Mouse (Mus musculus) embryonic facial prominence, embryonic 15.5 days (tissue): Measurements from ENCODE around the gene Chchd3. TPM values are rescaled to one million over a fixed set of nuclear protein-coding genes. Genes with fewer than 3 reads are reported as not detected.

Experiments used
- ATAC-seq: fragments of 200-750 bp; cut with Nextera tagmentation; 2 replicates; pipeline ENCODE4 v1.8.0; 2017; ENCODE audit warnings: low read depth, moderate TSS enrichment; ENCODE audit not compliant: insufficient number of reproducible peaks, low FRiP score, low TSS enrichment
- H3K27ac ChIP-seq: fragments of 300-500 bp; sonication (generic); replicated peaks from 2 replicates; pipeline ENCODE4 v1.5.1; 2015; ENCODE audit warnings: mild to moderate bottlenecking, inconsistent platforms
- H3K27me3 ChIP-seq: fragments of 300-500 bp; sonication (generic); 2 replicates; pipeline ENCODE4 v1.6.1; 2015; ENCODE audit warnings: inconsistent platforms
- H3K36me3 ChIP-seq: fragments of 300-500 bp; sonication (generic); 2 replicates; pipeline ENCODE4 v1.6.1; 2015; ENCODE audit warnings: mild to moderate bottlenecking, inconsistent platforms
- H3K4me1 ChIP-seq: fragments of 300-500 bp; sonication (generic); 2 replicates; pipeline ENCODE4 v1.6.1; 2015; ENCODE audit warnings: inconsistent platforms
- H3K4me2 ChIP-seq: fragments of 300-500 bp; sonication (generic); replicated peaks from 2 replicates; pipeline ENCODE4 v1.6.1; 2015; ENCODE audit warnings: mild to moderate bottlenecking, inconsistent platforms
- H3K4me3 ChIP-seq: fragments of 300-500 bp; sonication (generic); replicated peaks from 2 replicates; pipeline ENCODE4 v1.5.1; 2015; ENCODE audit warnings: mild to moderate bottlenecking, inconsistent platforms
- H3K9ac ChIP-seq: fragments of 300-500 bp; sonication (generic); 2 replicates; pipeline ENCODE4 v1.6.1; 2015; ENCODE audit warnings: inconsistent platforms
- H3K9me3 ChIP-seq: fragments of 300-500 bp; sonication (generic); replicated peaks from 2 replicates; pipeline ENCODE4 v1.6.1; 2016; ENCODE audit warnings: inconsistent platforms
- WGBS: fragments of 180-500 bp; shearing (Covaris S2); methylation state at CpG from one replicate; pipeline ENCODE4 v1.1.7; 2015; 5-methylcytosine and 5-hydroxymethylcytosine counted together
- polyA plus RNA-seq: library from polyadenylated mRNA; unstranded; fragments of >200 nt; fragmentation: Nextera tagmentation; extraction: Ambion mirVana; gene quantifications from 2 replicates; pipeline ENCODE4 v1.2.1, GENCODE M21; 2015

The Chchd3 gene
- polyA plus RNA-seq, 1 experiment from 2014 or later: 93.9 TPM

DNA sequence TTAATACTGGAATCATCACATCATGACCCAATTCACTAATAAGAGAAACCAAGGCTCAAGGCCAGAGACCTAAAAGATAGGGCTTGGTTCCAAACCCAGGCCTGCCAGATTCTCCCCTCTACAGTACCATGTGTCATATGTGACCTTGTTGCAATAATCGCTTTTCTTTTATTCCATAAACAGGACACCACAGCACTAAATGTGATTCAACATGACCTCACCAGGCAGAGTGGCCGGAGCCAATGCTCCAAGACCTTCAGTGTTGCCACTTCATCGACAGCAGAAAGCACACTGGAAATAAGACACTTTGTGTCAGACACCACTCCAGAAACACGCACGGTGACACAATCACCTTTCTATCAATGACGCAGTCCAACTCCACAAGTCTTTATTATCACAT is 258.3 kb downstream of the Chchd3 start:
- no peak for ATAC-seq
- Histone ChIP-seq H3K27ac (no peak overlapping the region), H3K9ac (no peak overlapping the region), H3K4me2 (no peak overlapping the region), H3K4me3 (no peak overlapping the region), H3K27me3 (no peaks in the 10 kb centered on the region), H3K4me1 (no peaks in the 10 kb centered on the region), H3K9me3 (no peaks in the 10 kb centered on the region), H3K36me3 (peaks cover 13% of the 10 kb centered on the region; the same call in 1 of the 2 replicates)
- 95% methylated on average over 6 of the region's 6 CpGs for WGBS

DNA sequence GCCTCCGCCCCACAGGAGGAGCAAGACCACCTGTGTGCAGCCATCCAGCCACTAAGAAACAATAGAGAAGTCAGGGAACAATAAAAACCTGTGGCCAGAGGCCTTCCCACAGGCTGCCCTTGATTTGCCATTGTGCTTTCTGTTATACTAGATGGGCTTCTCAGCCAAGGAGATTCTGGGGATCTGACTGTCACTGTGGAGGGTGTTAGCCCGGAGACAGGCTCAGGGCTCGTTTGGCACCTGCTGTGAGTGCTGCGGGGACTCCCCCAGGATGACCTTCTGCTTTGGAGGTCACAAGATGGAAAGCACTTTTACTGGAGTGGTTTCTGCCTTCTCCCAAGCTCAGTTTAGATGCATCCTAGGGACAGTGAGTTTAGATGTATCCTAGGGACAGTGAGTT is 262.5 kb downstream of the Chchd3 start:
- H3K9ac ChIP-seq: no peak overlapping the region
- no peak overlapping the region for H3K4me2 ChIP-seq
- no peaks in the 10 kb centered on the region for H3K9me3 ChIP-seq
- no peak for ATAC-seq
- 0 out of 2 replicates have a peak, but pooled peaks cover 2% of the 10 kb centered on the region for H3K4me1 ChIP-seq
- WGBS: 43% methylated on average over 4 of the region's 4 CpGs
- H3K27ac ChIP-seq: no peak overlapping the region
- H3K36me3 ChIP-seq: peaks cover 13% of the 10 kb centered on the region; the same call in 1 of the 2 replicates
- H3K27me3 ChIP-seq: no peaks in the 10 kb centered on the region
- no peak overlapping the region for H3K4me3 ChIP-seq

- WGBS: 52% methylated on average over 8 of the region's 8 CpGs
- Histone ChIP-seq H3K27ac (no peak overlapping the region), H3K9ac (no peak overlapping the region), H3K27me3 (no peaks in the 10 kb centered on the region), H3K36me3 (peaks cover 10% of the 10 kb centered on the region; the same call in 1 of the 2 replicates), H3K4me3 (no peak overlapping the region), H3K4me2 (no peak overlapping the region), H3K9me3 (no peaks in the 10 kb centered on the region), H3K4me1 (0 out of 2 replicates have a peak, but pooled peaks cover 2% of the 10 kb centered on the region)
- no peak for ATAC-seq
Measured at GRCm38 (mm10) chr6:32795653-32796500, 264.2 kb downstream of the Chchd3 start.

DNA sequence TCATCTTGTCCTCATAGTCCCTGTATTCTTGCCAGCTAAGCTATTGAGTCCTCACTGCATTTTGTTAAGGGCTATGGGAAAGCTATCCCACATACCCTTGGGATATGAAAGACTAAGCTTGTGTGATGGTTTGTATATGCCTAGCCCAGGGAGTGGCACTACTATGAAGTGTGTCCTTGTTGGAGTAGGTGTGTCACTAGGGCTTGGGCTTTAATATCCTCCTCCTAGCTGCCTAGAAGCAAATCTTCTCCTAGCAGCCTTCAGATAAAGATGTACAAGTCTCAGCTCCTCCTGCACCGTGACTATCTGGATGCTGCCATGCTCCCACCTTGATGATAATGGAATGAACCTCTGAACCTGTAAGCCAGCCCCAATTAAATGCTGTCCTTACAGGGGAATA is 266.5 kb downstream of the Chchd3 start:
- Histone ChIP-seq H3K4me3 (no peak overlapping the region), H3K9ac (no peak overlapping the region), H3K9me3 (no peaks in the 10 kb centered on the region), H3K4me2 (no peak overlapping the region), H3K36me3 (peaks cover 9% of the 10 kb centered on the region; the same call in 1 of the 2 replicates), H3K27me3 (no peaks in the 10 kb centered on the region), H3K4me1 (0 out of 2 replicates have a peak, but pooled peaks cover 2% of the 10 kb centered on the region), H3K27ac (no peak overlapping the region)
- no peak for ATAC-seq
- 96% methylated on average over 1 of the region's 1 CpGs for WGBS

GRCm38 (mm10) chr6:32793163-32793562 is 266.9 kb downstream of the Chchd3 start:
- H3K9me3 ChIP-seq: no peaks in the 10 kb centered on the region
- no peak overlapping the region for H3K4me3 ChIP-seq
- H3K4me2 ChIP-seq: no peak overlapping the region
- 96% methylated on average over 3 of the region's 3 CpGs for WGBS
- no peak overlapping the region for H3K9ac ChIP-seq
- peaks cover 9% of the 10 kb centered on the region; the same call in 1 of the 2 replicates for H3K36me3 ChIP-seq
- H3K27ac ChIP-seq: no peak overlapping the region
- no peaks in the 10 kb centered on the region for H3K27me3 ChIP-seq
- no peak for ATAC-seq
- 0 out of 2 replicates have a peak, but pooled peaks cover 2% of the 10 kb centered on the region for H3K4me1 ChIP-seq

- WGBS: 80% methylated on average over 4 of the region's 4 CpGs
- ATAC-seq: no peak
Measured at GRCm38 (mm10) chr6:32790487-32790886, 269.6 kb downstream of the Chchd3 start.

GRCm38 (mm10) chr6:32787399-32787798 is 272.7 kb downstream of the Chchd3 start:
- Histone ChIP-seq H3K36me3 (peaks cover 9% of the 10 kb centered on the region; the same call in 1 of the 2 replicates), H3K9me3 (no peaks in the 10 kb centered on the region), H3K4me3 (no peak overlapping the region), H3K27ac (no peak overlapping the region), H3K9ac (no peak overlapping the region), H3K27me3 (no peaks in the 10 kb centered on the region), H3K4me1 (no peaks in the 10 kb centered on the region), H3K4me2 (no peak overlapping the region)
- no peak for ATAC-seq
- whole genome bisulfite sequencing: 50% methylated on average over 1 of the region's 1 CpGs

More at GRCm38 (mm10) chr6:32790487-32790886, 269.6 kb downstream of the Chchd3 start:
- Histone ChIP-seq H3K4me1 (no peaks in the 10 kb centered on the region), H3K4me3 (no peak overlapping the region), H3K27ac (no peak overlapping the region), H3K9me3 (no peaks in the 10 kb centered on the region), H3K27me3 (no peaks in the 10 kb centered on the region), H3K4me2 (no peak overlapping the region), H3K36me3 (peaks cover 9% of the 10 kb centered on the region; the same call in 1 of the 2 replicates), H3K9ac (no peak overlapping the region)

DNA sequence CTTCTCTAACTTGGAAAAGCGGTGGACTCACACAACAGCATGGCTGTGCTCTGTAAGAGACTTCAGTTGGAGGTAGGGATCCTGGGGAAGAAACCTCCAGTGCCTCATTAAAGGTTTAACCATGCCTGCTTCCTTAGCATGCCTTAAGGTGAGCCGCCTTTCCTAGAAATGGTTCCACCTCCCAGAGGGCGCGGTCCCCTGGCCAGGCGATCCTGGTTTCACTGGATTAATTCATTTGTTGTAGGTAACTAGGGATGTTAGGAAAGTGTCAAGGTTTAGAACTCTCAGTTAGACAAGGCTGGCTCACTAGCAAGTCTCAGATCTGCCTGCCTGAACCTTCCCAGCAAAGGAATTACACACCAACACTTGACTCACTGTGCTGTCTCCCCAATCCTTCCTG is 273.9 kb downstream of the Chchd3 start:
- no peaks in the 10 kb centered on the region for H3K27me3 ChIP-seq
- 92% methylated on average over 5 of the region's 5 CpGs for WGBS
- H3K4me2 ChIP-seq: no peak overlapping the region
- no peaks in the 10 kb centered on the region for H3K4me1 ChIP-seq
- H3K27ac ChIP-seq: no peak overlapping the region
- no peak overlapping the region for H3K9ac ChIP-seq
- H3K36me3 ChIP-seq: peaks cover 1% of the 10 kb centered on the region; the same call in 1 of the 2 replicates
- no peaks in the 10 kb centered on the region for H3K9me3 ChIP-seq
- H3K4me3 ChIP-seq: no peak overlapping the region
- ATAC-seq: no peak

DNA sequence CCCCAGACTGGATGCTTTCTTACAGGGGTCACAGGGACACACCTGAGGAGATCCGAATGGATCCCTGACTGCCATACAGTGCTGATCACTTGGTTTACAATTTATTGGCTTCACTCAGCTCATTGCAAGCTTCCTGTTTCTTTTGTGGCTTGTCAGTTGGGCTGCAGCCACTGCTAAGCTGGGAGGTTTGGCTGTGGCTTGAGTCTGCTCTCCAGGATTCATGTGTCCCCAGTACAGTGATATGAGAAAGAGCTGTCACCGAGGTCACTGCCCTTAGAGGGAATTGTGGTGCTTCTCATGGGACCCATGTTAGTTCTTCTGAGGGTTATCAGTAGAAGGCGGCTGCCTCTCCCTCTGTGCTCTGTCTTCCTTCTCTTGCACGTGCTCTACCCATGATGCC is 277.0 kb downstream of the Chchd3 start:
- H3K4me1 ChIP-seq: peaks cover 6% of the 10 kb centered on the region; the same call in 1 of the 2 replicates
- 82% methylated on average over 4 of the region's 4 CpGs for WGBS
- no peaks in the 10 kb centered on the region for H3K36me3 ChIP-seq
- H3K27me3 ChIP-seq: no peaks in the 10 kb centered on the region
- no peak overlapping the region for H3K4me2 ChIP-seq
- no peak overlapping the region for H3K9ac ChIP-seq
- no peak for ATAC-seq
- no peak overlapping the region for H3K4me3 ChIP-seq
- no peaks in the 10 kb centered on the region for H3K9me3 ChIP-seq
- no peak overlapping the region for H3K27ac ChIP-seq

DNA sequence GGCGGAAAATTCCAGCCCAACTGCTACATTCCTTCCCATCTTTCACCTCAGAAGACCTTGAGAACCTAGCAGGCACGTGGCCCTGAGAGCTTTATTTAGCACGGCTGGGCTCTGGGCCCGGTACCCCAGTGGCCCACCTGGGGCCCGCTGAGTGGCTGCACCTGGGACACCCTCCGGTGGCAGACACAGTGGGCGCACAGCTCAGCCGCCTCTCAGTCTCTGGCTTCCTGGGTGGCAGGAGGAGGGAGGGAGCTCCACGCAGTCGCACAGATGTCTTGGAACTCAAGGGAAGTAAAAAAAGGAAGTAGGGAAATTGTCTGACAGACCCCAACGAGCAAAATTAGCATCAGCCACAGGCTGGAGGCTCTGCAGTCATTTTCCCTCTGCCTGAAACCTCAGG is 279.5 kb downstream of the Chchd3 start:
- Histone ChIP-seq H3K36me3 (no peaks in the 10 kb centered on the region), H3K9me3 (no peaks in the 10 kb centered on the region), H3K27me3 (no peaks in the 10 kb centered on the region), H3K4me1 (peaks cover 6% of the 10 kb centered on the region; the same call in 1 of the 2 replicates), H3K4me3 (no peak overlapping the region), H3K27ac (no peak overlapping the region), H3K4me2 (peak overlapping the region; percentile 29), H3K9ac (no peak overlapping the region)
- WGBS: 18% methylated on average over 11 of the region's 11 CpGs
- ATAC-seq: no peak

DNA sequence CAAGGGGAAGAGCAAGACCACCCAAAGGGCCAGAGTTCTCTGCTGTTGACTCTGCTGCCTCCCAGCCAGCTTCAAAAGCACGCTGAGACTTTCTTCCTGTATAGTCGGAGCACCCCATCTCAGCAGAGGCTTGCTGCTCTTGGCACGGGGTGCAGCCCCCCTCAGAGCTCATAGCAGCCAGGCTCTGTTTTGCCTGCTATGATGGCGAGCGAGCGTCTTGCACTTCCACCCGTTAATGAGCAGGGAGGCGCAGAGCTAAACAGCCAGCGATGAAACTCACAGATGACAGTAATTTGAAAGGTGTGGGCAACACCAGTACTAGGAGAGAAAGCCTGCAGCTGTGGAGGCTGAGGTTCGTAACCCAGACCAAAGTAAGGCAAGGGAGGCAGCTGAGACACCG is 283.7 kb downstream of the Chchd3 start:
- Histone ChIP-seq H3K4me1 (peaks cover 6% of the 10 kb centered on the region; the same call in 1 of the 2 replicates), H3K4me3 (no peak overlapping the region), H3K36me3 (no peaks in the 10 kb centered on the region), H3K9ac (no peak overlapping the region), H3K27me3 (no peaks in the 10 kb centered on the region), H3K4me2 (no peak overlapping the region), H3K9me3 (no peaks in the 10 kb centered on the region), H3K27ac (no peak overlapping the region)
- ATAC-seq: no peak
- WGBS: 58% methylated on average over 11 of the region's 11 CpGs
